Mouse (Mus musculus): Measurements from ENCODE around the gene Atp23.
"Not testable (repeated sequence)": the region's sequence is repeated elsewhere in the genome, so short reads cannot be mapped to it uniquely, and the experiment has no call there.

The Atp23 gene

DNA sequence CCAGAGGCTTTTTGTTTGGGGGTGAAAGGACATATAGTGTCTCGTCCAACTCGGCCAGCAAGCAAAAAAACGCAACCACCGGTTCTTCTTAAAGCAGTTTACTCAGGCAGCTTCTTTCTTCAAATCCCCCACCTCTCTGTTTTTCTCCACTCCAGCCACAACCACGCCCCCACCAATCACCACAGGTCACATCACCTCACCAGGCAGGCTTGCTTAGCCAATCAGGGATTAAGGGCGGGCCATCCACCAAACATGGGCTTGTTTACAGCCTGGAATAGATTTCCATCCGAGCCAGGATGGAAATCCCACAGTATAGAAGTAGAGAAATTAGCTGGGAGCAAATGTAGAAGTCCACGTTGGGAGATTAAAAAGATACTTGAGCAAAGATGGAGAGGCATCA, 74.9 kb downstream of the Atp23 start:
- not testable (repeated sequence) for DNase-seq (ENCODE audit: low read depth, low spot score)

DNA sequence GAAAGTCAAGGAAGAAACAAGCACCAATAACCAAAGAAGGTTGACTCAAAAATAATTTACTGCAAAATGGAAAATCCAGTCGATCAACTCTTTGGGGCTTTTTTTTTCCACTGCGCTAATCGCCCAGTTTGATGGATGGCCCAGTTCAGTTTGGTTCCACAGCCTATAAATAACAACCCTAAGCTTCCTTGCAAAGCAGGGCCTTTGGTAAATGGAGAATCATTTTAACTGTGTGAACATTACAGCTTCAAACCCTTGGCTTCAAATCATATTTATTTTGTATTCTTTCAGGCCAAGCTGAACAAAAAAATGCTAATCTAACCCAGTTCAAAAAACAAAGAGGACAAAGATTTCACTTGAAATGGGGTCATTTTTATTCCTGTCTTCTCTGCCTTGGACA, 78.7 kb downstream of the Atp23 start:
- no peak for DNase-seq (ENCODE audit: low read depth, low spot score)
